Mouse (Mus musculus) heart, adult 18-20 months (tissue): Measurements from ENCODE around the gene Mfsd12. TPM values are rescaled to one million over a fixed set of nuclear protein-coding genes. Genes with fewer than 3 reads are reported as not detected.

ENCODE experiments used
- microRNA-seq, 2 experiments: library from miRNA; unstranded; fragments of <30 nt; microRNA quantifications; one replicate each; pipeline ENCODE4 v1.2.0; 2022
- total RNA-seq, 2 experiments: library from RNA; stranded (reverse); gene quantifications; 2 replicates each; pipeline ENCODE4 v1.2.3; 2021

The Mfsd12 gene
- total RNA-seq, 2 experiments from 2014 or later, result 11.0 to 12.7 TPM

Small RNAs within 50 kb of the gene (microRNA-seq; reads per million reads assigned to microRNA genes)
- 0 to 1.6 reads per million in 2 experiments for gene Mir6913

Other genes starting within 250 kb of the Mfsd12 start
- 10 to 100 TPM; 33.8 to 34.9 TPM for gene Zbtb7a, start 222.3 kb upstream of the Mfsd12 start, total RNA-seq
- gene Pias4, start 189.6 kb upstream of the Mfsd12 start, total RNA-seq, result 10 to 100 TPM; 16.5 to 16.9 TPM
- gene Eef2, start 180.9 kb upstream of the Mfsd12 start, total RNA-seq, result 1,000 to 10,000 TPM; 1,062 to 1,185 TPM
- gene Dapk3, start 174.5 kb upstream of the Mfsd12 start, total RNA-seq, result 10 to 100 TPM; 29.9 to 34.5 TPM
- gene 4930442H23Rik, start 173.6 kb upstream of the Mfsd12 start, total RNA-seq, result not detected
- gene Nmrk2, start 155.4 kb upstream of the Mfsd12 start, total RNA-seq, result 1 to 10 TPM; 7.1 to 8.8 TPM
- not detected for gene Atcay, start 126.7 kb upstream of the Mfsd12 start, total RNA-seq
- 1 to 10 TPM; 2.3 to 2.5 TPM for gene Zfr2, start 124.3 kb upstream of the Mfsd12 start, total RNA-seq
- gene Matk, start 104.6 kb upstream of the Mfsd12 start, total RNA-seq, result under 1 TPM; 0.42 to 0.87 TPM
- 10 to 100 TPM; 85.7 to 89.6 TPM for gene Mrpl54, start 90.6 kb upstream of the Mfsd12 start, total RNA-seq
- 100 to 1,000 TPM in 1 of 2 experiments, 10 to 100 TPM in 1; 85.9 to 110 TPM for gene Apba3, start 90.5 kb upstream of the Mfsd12 start, total RNA-seq
- under 1 TPM in 1 of 2 experiments, not detected in 1; 0.87 TPM for gene Tjp3, start 65.9 kb upstream of the Mfsd12 start, total RNA-seq
- gene Pip5k1c, start 64.5 kb upstream of the Mfsd12 start, total RNA-seq, result 10 to 100 TPM; 23.1 to 25.6 TPM
- gene Cactin, start 36.4 kb upstream of the Mfsd12 start, total RNA-seq, result 10 to 100 TPM; 14.6 to 15.8 TPM
- gene Tbxa2r, start 28.8 kb upstream of the Mfsd12 start, total RNA-seq, result 1 to 10 TPM; 2.5 to 2.7 TPM
- 1 to 10 TPM; 3.4 to 4.7 TPM for gene Gipc3, start 14.2 kb upstream of the Mfsd12 start, total RNA-seq
- gene Hmg20b, start 7.0 kb upstream of the Mfsd12 start, total RNA-seq, result 10 to 100 TPM; 57.1 to 62.2 TPM
- gene 4930404N11Rik, start 8.3 kb downstream of the Mfsd12 start, total RNA-seq, result under 1 TPM; 0.45 to 0.51 TPM
- gene Fzr1, start 21.0 kb downstream of the Mfsd12 start, total RNA-seq, result 10 to 100 TPM; 27.6 to 35.6 TPM
- gene Dohh, start 26.9 kb downstream of the Mfsd12 start, total RNA-seq, result 10 to 100 TPM; 49.9 to 59.6 TPM
- gene Gm48551, start 27.0 kb downstream of the Mfsd12 start, total RNA-seq, result 1 to 10 TPM in 1 of 2 experiments, under 1 TPM in 1; 0.65 to 2.3 TPM
- gene Gm48552, start 31.5 kb downstream of the Mfsd12 start, total RNA-seq, result under 1 TPM in 1 of 2 experiments, not detected in 1; 0.51 TPM
- 1 to 10 TPM; 1.9 to 2.2 TPM for gene Smim24, start 35.6 kb downstream of the Mfsd12 start, total RNA-seq
- gene Nfic, start 98.1 kb downstream of the Mfsd12 start, total RNA-seq, result 10 to 100 TPM; 91.0 to 93.4 TPM
- under 1 TPM; 0.17 to 0.21 TPM for gene Celf5, start 125.2 kb downstream of the Mfsd12 start, total RNA-seq
- gene Ncln, start 138.9 kb downstream of the Mfsd12 start, total RNA-seq, result 10 to 100 TPM; 61.9 to 64.3 TPM
- 1 to 10 TPM; 1.2 to 2.8 TPM for gene S1pr4, start 142.6 kb downstream of the Mfsd12 start, total RNA-seq
- gene Gna15, start 166.7 kb downstream of the Mfsd12 start, total RNA-seq, result 1 to 10 TPM; 1.4 to 1.5 TPM
- gene Gna11, start 187.7 kb downstream of the Mfsd12 start, total RNA-seq, result 10 to 100 TPM; 47.8 to 49.8 TPM
- 1,000 to 10,000 TPM; 1,011 to 1,083 TPM for gene Aes, start 202.0 kb downstream of the Mfsd12 start, total RNA-seq
- gene Tle2, start 217.1 kb downstream of the Mfsd12 start, total RNA-seq, result 1 to 10 TPM; 4.7 to 7.1 TPM
- gene Tle6, start 243.6 kb downstream of the Mfsd12 start, total RNA-seq, result 10 to 100 TPM in 1 of 2 experiments, 1 to 10 TPM in 1; 7.9 to 11.1 TPM
- gene BC025920, start 248.8 kb downstream of the Mfsd12 start, total RNA-seq, result 1 to 10 TPM; 2.6 TPM